Mouse (Mus musculus): Measurements from ENCODE around the gene Fcf1.

GRCm38 (mm10) chr12:84969656-84970427 lies 855 bp upstream of the Fcf1 start:
- TF ChIP-seq CTCF (IDR thresholded peaks at IDR 0.05; ENCODE audit: extremely low read depth, insufficient read depth, low read length) (no peak), POLR2A (IDR thresholded peaks at IDR 0.05; ENCODE audit: extremely low read depth, insufficient read depth, low read length) (no peak)

Data from cortical plate, adult 2 months (tissue).